Comparison of ENCODE assay signal across 8 mouse cellular contexts in the genomic region with DNA sequence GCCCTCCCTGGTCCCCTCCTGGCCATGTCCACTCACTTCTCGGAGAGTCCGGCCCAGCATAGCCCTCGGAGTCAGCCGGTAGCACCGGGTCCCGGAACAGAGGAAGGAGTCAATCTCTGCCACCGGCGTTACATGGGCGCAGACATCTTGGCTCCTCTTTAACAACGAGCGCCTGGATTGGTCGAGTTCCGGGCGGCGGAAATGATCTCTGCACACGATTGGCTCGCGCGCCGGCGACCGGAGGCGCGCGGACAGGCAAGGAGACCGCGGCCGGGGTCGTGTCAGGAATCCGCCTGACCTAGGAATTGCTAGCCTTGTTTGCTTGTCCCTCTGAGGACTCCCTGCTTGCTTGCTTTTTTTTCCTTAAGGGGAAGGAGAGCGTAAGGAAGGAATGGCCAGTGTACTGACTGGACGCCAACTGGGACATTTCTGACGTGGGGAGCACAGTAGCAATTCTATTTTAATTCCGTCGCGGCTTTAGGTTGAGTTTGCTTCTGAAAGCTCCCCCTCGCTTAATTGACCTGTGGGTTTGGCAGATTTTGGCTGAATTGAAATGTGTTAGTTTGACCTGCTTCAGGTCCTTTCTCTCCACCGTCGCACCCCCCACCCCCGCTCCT. TPM values are rescaled to one million over a fixed set of nuclear protein-coding genes. Genes with fewer than 3 reads are reported as not detected.
DNase-seq lines count a peak whose midpoint lies in the region; ATAC-seq and TF ChIP-seq lines count a peak whose summit lies in the region.

A gene (minus strand): TSS at position 168 of the 617 bp plus-strand sequence.
A gene (plus strand): TSS at position 230 of the 617 bp plus-strand sequence.

- DNase-seq in MN1 (ENCODE audit: low spot score), result peak; percentile 99
- DNase-seq in cerebellum, adult 9-10 months, result peak; percentile 94
- DNase-seq in hindbrain, embryonic 10.5 days (ENCODE audit: low spot score), result peak; percentile 97
- DNase-seq in layer of hippocampus, adult 9-11 months, result peak; percentile 93
- DNase-seq in lung, postnatal 0 days (ENCODE audit: low spot score), result peak; percentile 96
- peak; percentile 91 for DNase-seq in ovary, postnatal 14 days (ENCODE audit: low spot score)
- DNase-seq in thymus, postnatal 14 days, result peak; percentile 93

- no peak for TF ChIP-seq EP300 in lung, postnatal 0 days (IDR thresholded peaks at IDR 0.05)

- peak within 1 kb of the TSS; percentile 83 for H3K4me3 ChIP-seq in hindbrain, embryonic 10.5 days
- peak within 1 kb of the TSS; percentile 78 for H3K4me3 ChIP-seq in lung, postnatal 0 days (ENCODE audit: low read depth, low read length)

- no peaks in the 10 kb centered on the region for H3K27me3 ChIP-seq in hindbrain, embryonic 10.5 days (ENCODE audit: insufficient read depth, poor library complexity, severe bottlenecking)
- no peaks in the 10 kb centered on the region for H3K27me3 ChIP-seq in lung, postnatal 0 days (replicated peaks; ENCODE audit: insufficient read depth, low read length)

- under 1% methylated on average over 40 of the region's 40 CpGs for WGBS in hindbrain, embryonic 10.5 days
- under 1% methylated on average over 39 of the region's 40 CpGs for WGBS in lung, postnatal 0 days

- H3K9ac ChIP-seq in lung, postnatal 0 days (replicated peaks; ENCODE audit: low read depth), result peak within 1 kb of the TSS; percentile 57

- H3K27ac ChIP-seq in hindbrain, embryonic 10.5 days, result peak within 1 kb of the TSS; percentile 95
- peak within 1 kb of the TSS; percentile 64 for H3K27ac ChIP-seq in lung, postnatal 0 days (ENCODE audit: low read length)

- no peaks in the 10 kb centered on the region for H3K9me3 ChIP-seq in hindbrain, embryonic 10.5 days
- no peaks in the 10 kb centered on the region for H3K9me3 ChIP-seq in lung, postnatal 0 days (ENCODE audit: low read length)

- peak; percentile 99 for ATAC-seq in frontal cortex, adult (ENCODE audit: low TSS enrichment)
- peak; percentile 99 for ATAC-seq in lung, postnatal 0 days

- TF ChIP-seq CTCF in lung, postnatal 0 days (IDR thresholded peaks at IDR 0.05), result no peak

- peaks cover 13% of the 10 kb centered on the region for H3K4me1 ChIP-seq in hindbrain, embryonic 10.5 days (replicated peaks)
- no peaks in the 10 kb centered on the region for H3K4me1 ChIP-seq in lung, postnatal 0 days (ENCODE audit: insufficient read depth, low read depth, low read length)

- 0 out of 2 replicates have a peak, but pooled peaks cover 8% of the 10 kb centered on the region for H3K36me3 ChIP-seq in hindbrain, embryonic 10.5 days
- no peaks in the 10 kb centered on the region for H3K36me3 ChIP-seq in lung, postnatal 0 days (ENCODE audit: insufficient read depth, low read length)

- H3K4me2 ChIP-seq in lung, postnatal 0 days (replicated peaks; ENCODE audit: low read depth, low read length), result peak within 1 kb of the TSS; percentile 74

RNA-seq across cellular contexts. Expression of the first gene that starts in this region (rescaled TPM):
- polyA plus RNA-seq in hindbrain, embryonic 10.5 days (2016; fragmentation: Nextera tagmentation; extraction: Ambion mirVana), result 24.8 and 27.9 TPM in 2 replicates
- 8.8 and 9.7 TPM in 2 replicates for polyA plus RNA-seq in lung, postnatal 0 days (2015; fragmentation: Nextera tagmentation; extraction: Ambion mirVana)

RNA-seq across cellular contexts. Expression of the second gene that starts in this region (rescaled TPM):
- 17.5 and 20.2 TPM in 2 replicates for polyA plus RNA-seq in hindbrain, embryonic 10.5 days (2016; fragmentation: Nextera tagmentation; extraction: Ambion mirVana)
- polyA plus RNA-seq in lung, postnatal 0 days (2015; fragmentation: Nextera tagmentation; extraction: Ambion mirVana), result 4.7 and 5.7 TPM in 2 replicates

Comparison
In these comparisons a context has a peak if more than half of its experiments do, and no peak if none do; other contexts are left out.
1. Peak in every context shown above with its lines: DNase-seq, ATAC-seq, H3K4me3 ChIP-seq and H3K27ac ChIP-seq.